Mouse (Mus musculus): ENCODE results near the gene Olfr1298.

The Olfr1298 gene

GRCm38 (mm10) chr2:111649101-111649500 lies at the start of gene Olfr1298:
TSS of gene Olfr1298 (minus strand) at chr2:111649201.
- DNase-seq (ENCODE audit: extremely low spot score, low spot score) = no peak

GRCm38 (mm10) chr2:111661119-111661518 lies 12.1 kb upstream of the Olfr1298 start, which contains the start of gene Olfr1299:
TSS of gene Olfr1299 (plus strand) at chr2:111661419.
- DNase-seq (ENCODE audit: extremely low spot score, low spot score) = no peak

GRCm38 (mm10) chr2:111626397-111626796 lies 22.6 kb downstream of the Olfr1298 start, which contains the start of gene Olfr1297:
TSS of gene Olfr1297 (minus strand) at chr2:111626497.
- no peak for DNase-seq (ENCODE audit: extremely low spot score, low spot score)
